In the genomic region with DNA sequence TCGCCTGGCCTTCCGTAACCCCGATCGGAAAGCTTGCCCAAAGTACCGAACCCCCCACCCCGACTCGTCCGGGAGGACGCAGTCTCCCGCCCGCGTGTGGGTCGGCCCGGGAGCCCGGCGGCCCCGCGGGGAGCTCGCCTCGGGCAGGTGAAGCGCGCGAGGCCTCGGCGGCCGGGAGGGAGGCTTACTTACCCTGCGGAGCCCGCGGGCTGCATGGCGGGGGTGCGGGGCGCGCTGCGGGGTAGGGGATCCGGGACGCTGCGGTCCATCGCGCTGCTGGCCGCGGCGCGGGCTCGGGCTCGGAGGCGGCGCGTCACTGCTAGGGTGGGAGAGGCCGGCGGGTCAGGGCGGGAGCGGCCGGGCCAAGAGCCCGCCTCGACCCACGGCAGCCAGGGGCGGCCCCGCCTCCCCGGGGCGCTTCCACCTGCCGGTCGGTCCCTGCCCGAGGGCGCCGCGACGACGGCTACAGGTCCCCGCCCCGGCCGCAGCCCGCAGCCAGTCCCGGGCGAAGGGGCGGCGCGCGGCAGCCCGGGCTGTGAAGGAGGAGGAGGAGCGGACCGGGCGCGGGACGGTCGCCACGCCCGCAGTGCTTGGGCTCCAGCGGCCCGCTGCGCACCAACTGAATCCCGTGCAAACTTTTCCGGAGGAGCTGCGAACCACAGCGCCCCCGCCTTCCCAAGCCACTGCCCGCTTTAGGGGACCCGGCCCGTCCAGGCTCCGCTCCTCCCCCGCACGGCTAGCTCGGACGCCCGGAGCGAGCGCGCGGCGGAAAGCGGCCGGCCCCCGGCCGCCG, we compare ENCODE assay signal across 8 mouse cellular contexts. TPM values are rescaled to one million over a fixed set of nuclear protein-coding genes. Genes with fewer than 3 reads are reported as not detected.
DNase-seq lines count a peak whose midpoint lies in the region; ATAC-seq and TF ChIP-seq lines count a peak whose summit lies in the region.

No protein-coding gene starts in this region.

- peaks cover 5% of the 10 kb centered on the region for H3K4me1 ChIP-seq in heart, adult 2 months (ENCODE audit: control insufficient read depth, insufficient read depth, low read length)
- H3K4me1 ChIP-seq in limb, embryonic 13.5 days, result peaks cover 15% of the 10 kb centered on the region; the same call in 1 of the 2 replicates
- H3K4me1 ChIP-seq in midbrain, embryonic 13.5 days (replicated peaks), result peaks cover 20% of the 10 kb centered on the region

- peak overlapping the region; percentile 73 for H3K4me3 ChIP-seq in heart, adult 2 months
- peak overlapping the region; percentile 72 for H3K4me3 ChIP-seq in limb, embryonic 13.5 days
- H3K4me3 ChIP-seq in midbrain, embryonic 13.5 days (replicated peaks), result peak overlapping the region; percentile 75

- ATAC-seq in limb, embryonic 13.5 days (ENCODE audit: low FRiP score, low read depth), result peak; percentile 86
- peak; percentile 92 for ATAC-seq in midbrain, embryonic 13.5 days

- under 1% methylated on average over 97 of the region's 114 CpGs for WGBS in heart, adult 2 months
- under 1% methylated on average over 86 of the region's 114 CpGs for WGBS in limb, embryonic 13.5 days
- WGBS in midbrain, embryonic 13.5 days, result under 1% methylated on average over 101 of the region's 114 CpGs

- intact Hi-C loops in heart, adult 2 months (cut with DNase I), result loop anchor here (2.0 to 5.0 kb wide), 2 partner anchors 54 to 94 kb away; no protein-coding TSS in a partner anchor

- peak overlapping the region; percentile 95 for H3K4me2 ChIP-seq in limb, embryonic 13.5 days (replicated peaks)
- peak overlapping the region; percentile 98 for H3K4me2 ChIP-seq in midbrain, embryonic 13.5 days (replicated peaks)

- H3K79me2 ChIP-seq in heart, adult 2 months (replicated peaks; ENCODE audit: control insufficient read depth, insufficient read depth, low read length), result peaks cover 3% of the 10 kb centered on the region; the same call in 1 of the 2 replicates

- TF ChIP-seq POLR2A in heart, adult 2 months (IDR thresholded peaks at IDR 0.05; ENCODE audit: insufficient read depth, low read depth, low read length), result peak; percentile 58; the same call in 1 of the 2 replicates

- no peaks in the 10 kb centered on the region; the same call in 1 of the 2 replicates for H3K9me3 ChIP-seq in limb, embryonic 13.5 days
- no peaks in the 10 kb centered on the region for H3K9me3 ChIP-seq in midbrain, embryonic 13.5 days

- TF ChIP-seq EP300 in heart, adult 2 months (IDR thresholded peaks at IDR 0.05; ENCODE audit: insufficient read depth, low read depth, low read length), result 0 out of 2 replicates have a peak, but pooled peaks have one; percentile 0

- TF ChIP-seq CTCF in heart, adult 2 months (IDR thresholded peaks at IDR 0.05), result peak; percentile 45

- H3K9ac ChIP-seq in heart, adult 2 months (ENCODE audit: low read depth, low read length), result peak overlapping the region; percentile 94
- H3K9ac ChIP-seq in limb, embryonic 13.5 days, result peak overlapping the region; percentile 72
- H3K9ac ChIP-seq in midbrain, embryonic 13.5 days (replicated peaks), result peak overlapping the region; percentile 74

- no peaks in the 10 kb centered on the region for H3K27me3 ChIP-seq in heart, adult 2 months (ENCODE audit: control insufficient read depth, insufficient read depth, low read length)
- peaks cover 44% of the 10 kb centered on the region for H3K27me3 ChIP-seq in limb, embryonic 13.5 days
- peaks cover 22% of the 10 kb centered on the region for H3K27me3 ChIP-seq in midbrain, embryonic 13.5 days

- peak overlapping the region; percentile 95 for H3K27ac ChIP-seq in heart, adult 2 months
- peak overlapping the region; percentile 44; the same call in 1 of the 2 replicates for H3K27ac ChIP-seq in limb, embryonic 13.5 days
- H3K27ac ChIP-seq in midbrain, embryonic 13.5 days, result no peak overlapping the region

- H3K36me3 ChIP-seq in heart, adult 2 months (ENCODE audit: control insufficient read depth, insufficient read depth, low read length), result peaks cover 13% of the 10 kb centered on the region
- H3K36me3 ChIP-seq in limb, embryonic 13.5 days, result no peaks in the 10 kb centered on the region
- no peaks in the 10 kb centered on the region for H3K36me3 ChIP-seq in midbrain, embryonic 13.5 days

- peak; percentile 86 for DNase-seq in adrenal gland, adult 8-10 months
- DNase-seq in embryo, embryonic 9.5 days (ENCODE audit: extremely low spot score), result peak; percentile 70
- DNase-seq in heart, adult 2 months, result peak; percentile 90 to 94
- peak; percentile 91 for DNase-seq in kidney, adult 18-20 months
- DNase-seq in spleen, adult 18-20 months, result peak; percentile 70 to 72
- no peak for DNase-seq in c-Kit-positive CD71-positive TER-119-positive erythroid progenitor cells, embryonic 14.5 days (ENCODE audit: low spot score)

RNA-seq across cellular contexts. Expression of a gene that starts 0.8 kb away (rescaled TPM):
- total RNA-seq in adrenal gland, adult 8-10 months (2022), result 100 to 1,000 TPM; 247 to 481 (median 339) TPM
- total RNA-seq in heart, adult 2 months (2021), result 10 to 100 TPM; 53.3 to 76.8 TPM
- polyA plus RNA-seq in heart, adult 2 months (2012; rRNA removed), result 19.3 and 35.1 TPM in 2 replicates
- 2.3 and 3.0 TPM in 2 replicates for polyA plus RNA-seq in limb, embryonic 13.5 days (2015; fragmentation: Nextera tagmentation; extraction: Ambion mirVana)
- polyA plus RNA-seq in midbrain, embryonic 13.5 days (2015; fragmentation: Nextera tagmentation; extraction: Ambion mirVana), result 2.6 and 2.8 TPM in 2 replicates
